Mouse (Mus musculus) heart, embryonic 14.5 days (tissue): ENCODE measurements at regions not wholly inside any gene's neighbourhood (a gene's known extent, or its start where the extent isn't known, plus 50 kb on each side); places are given as distances from the start of the nearest gene placed in this dataset. TPM values are rescaled to one million over a fixed set of nuclear protein-coding genes. Genes with fewer than 3 reads are reported as not detected.

ENCODE experiments used
- ATAC-seq: fragments of 200-750 bp; cut with Nextera tagmentation; 2 replicates; pipeline ENCODE4 v1.8.0; 2017; ENCODE audit warnings: low read depth, moderate TSS enrichment; ENCODE audit not compliant: insufficient number of reproducible peaks, insufficient read depth, low FRiP score
- H3K27ac ChIP-seq, 2 experiments: fragments of 200-500 bp in 1 of 2; fragments of 300-500 bp in 1 of 2; sonication (generic) in 1 of 2; replicated peaks in 1 of 2; 2 replicates each; pipeline ENCODE4 v1.5.1; 2012 to 2014; ENCODE audit warnings: low read depth in 2 of 2, low read length in 2 of 2, control low read depth in 1 of 2, mild to moderate bottlenecking in 1 of 2, mixed read lengths in 1 of 2; ENCODE audit not compliant: control insufficient read depth in 1 of 2, insufficient read depth in 1 of 2
- H3K27me3 ChIP-seq: fragments of 300-500 bp; sonication (generic); 2 replicates; pipeline ENCODE4 v1.6.1; 2014; ENCODE audit warnings: mild to moderate bottlenecking, low read length, control low read depth; ENCODE audit not compliant: control insufficient read depth, insufficient read depth
- H3K36me3 ChIP-seq: fragments of 300-500 bp; sonication (generic); 2 replicates; pipeline ENCODE4 v1.6.1; 2014; ENCODE audit warnings: mild to moderate bottlenecking, control low read depth, low read length, mixed read lengths; ENCODE audit not compliant: control insufficient read depth, insufficient read depth
- H3K4me1 ChIP-seq, 2 experiments: fragments of 200-500 bp in 1 of 2; fragments of 300-500 bp in 1 of 2; sonication (generic) in 1 of 2; 2 replicates each; pipeline ENCODE4 v1.6.1; 2012 to 2014; ENCODE audit warnings: low read length in 2 of 2, control low read depth in 1 of 2, mixed read lengths in 1 of 2; ENCODE audit not compliant: control insufficient read depth in 2 of 2, insufficient read depth in 2 of 2
- H3K4me2 ChIP-seq: fragments of 300-500 bp; sonication (generic); 2 replicates; pipeline ENCODE4 v1.6.1; 2014; ENCODE audit warnings: mild to moderate bottlenecking, low read length
- H3K4me3 ChIP-seq, 2 experiments: fragments of 200-500 bp in 1 of 2; fragments of 300-500 bp in 1 of 2; sonication (generic) in 1 of 2; 2 replicates each; pipeline ENCODE4 v1.5.1; 2012 to 2014; ENCODE audit warnings: low read length in 2 of 2, mild to moderate bottlenecking in 2 of 2, control low read depth in 1 of 2, low read depth in 1 of 2, moderate library complexity in 1 of 2; ENCODE audit not compliant: control insufficient read depth in 1 of 2, insufficient read depth in 1 of 2
- H3K9ac ChIP-seq: fragments of 300-500 bp; sonication (generic); 2 replicates; pipeline ENCODE4 v1.6.1; 2014; ENCODE audit warnings: mild to moderate bottlenecking, low read length
- H3K9me3 ChIP-seq: fragments of 300-500 bp; sonication (generic); 2 replicates; pipeline ENCODE4 v1.6.1; 2016; ENCODE audit warnings: low read length, control low read depth; ENCODE audit not compliant: control insufficient read depth
- WGBS: fragments of 180-500 bp; shearing (Covaris S2); extraction: QIAGEN DNeasy Blood & Tissue Kit; methylation state at CpG from one replicate; pipeline ENCODE4 v1.1.7; 2014; 5-methylcytosine and 5-hydroxymethylcytosine counted together
- microRNA-seq: library from miRNA; unstranded; fragments of <30 nt; microRNA quantifications from one replicate; pipeline ENCODE4, GENCODE M21; 2016

GRCm38 (mm10) chr11:21036161-21036916, 54.8 kb upstream of the Peli1 start:
- WGBS: 32% methylated on average over 7 of the region's 7 CpGs
- peaks cover 12 to 16% of the 10 kb centered on the region in 2 experiments; a peak in 3 of 4 replicates for H3K4me1 ChIP-seq
- no peak for ATAC-seq
- no peak overlapping the region for H3K27ac ChIP-seq
- H3K4me3 ChIP-seq: no peak overlapping the region
- no peak overlapping the region for H3K9ac ChIP-seq
- no peaks in the 10 kb centered on the region for H3K9me3 ChIP-seq
- H3K4me2 ChIP-seq: peak overlapping the region; percentile 24; the same call in 1 of the 2 replicates
- no peaks in the 10 kb centered on the region for H3K27me3 ChIP-seq
- no peaks in the 10 kb centered on the region for H3K36me3 ChIP-seq

GRCm38 (mm10) chr11:21037267-21037906, 53.7 kb upstream of the Peli1 start:
- Histone ChIP-seq H3K4me3 (no peak overlapping the region), H3K27me3 (no peaks in the 10 kb centered on the region), H3K4me2 (no peak overlapping the region), H3K4me1 (peaks cover 12 to 16% of the 10 kb centered on the region in 2 experiments; a peak in 3 of 4 replicates), H3K9me3 (no peaks in the 10 kb centered on the region), H3K9ac (no peak overlapping the region), H3K27ac (no peak overlapping the region), H3K36me3 (no peaks in the 10 kb centered on the region)
- no peak for ATAC-seq
- WGBS: 91% methylated on average over 6 of the region's 6 CpGs

- ATAC-seq: no peak
- no peaks in the 10 kb centered on the region for H3K9me3 ChIP-seq
- no peaks in the 10 kb centered on the region for H3K27me3 ChIP-seq
- H3K9ac ChIP-seq: no peak overlapping the region
- H3K4me2 ChIP-seq: no peak overlapping the region
- 87% methylated on average over 5 of the region's 5 CpGs for WGBS
- H3K4me1 ChIP-seq: peaks cover 6 to 11% of the 10 kb centered on the region in 2 experiments; a peak in 3 of 4 replicates
- no peaks in the 10 kb centered on the region for H3K36me3 ChIP-seq
- no peak overlapping the region for H3K4me3 ChIP-seq
- H3K27ac ChIP-seq: no peak overlapping the region
These were observed 49.9 kb upstream of the Peli1 start for GRCm38 (mm10) chr11:21041201-21041600.

Small RNAs in the stretch of these regions (microRNA-seq; reads per million reads assigned to microRNA genes)
- not detected for gene Gm23681
